Mouse (Mus musculus) cerebellum, adult 11-12 months (tissue): ENCODE results near the gene Dusp16.
"Not testable (repeated sequence)": the region's sequence is repeated elsewhere in the genome, so short reads cannot be mapped to it uniquely, and the experiment has no call there.

Experiments used
- DNase-seq: peaks from one replicate; pipeline ENCODE4 v3.0.0; 2022

The Dusp16 gene

GRCm38 (mm10) chr6:134695625-134696024 is 96.8 kb downstream of the Dusp16 start:
- DNase-seq: no peak

GRCm38 (mm10) chr6:134694988-134695387 is 97.4 kb downstream of the Dusp16 start:
- no peak for DNase-seq

DNA sequence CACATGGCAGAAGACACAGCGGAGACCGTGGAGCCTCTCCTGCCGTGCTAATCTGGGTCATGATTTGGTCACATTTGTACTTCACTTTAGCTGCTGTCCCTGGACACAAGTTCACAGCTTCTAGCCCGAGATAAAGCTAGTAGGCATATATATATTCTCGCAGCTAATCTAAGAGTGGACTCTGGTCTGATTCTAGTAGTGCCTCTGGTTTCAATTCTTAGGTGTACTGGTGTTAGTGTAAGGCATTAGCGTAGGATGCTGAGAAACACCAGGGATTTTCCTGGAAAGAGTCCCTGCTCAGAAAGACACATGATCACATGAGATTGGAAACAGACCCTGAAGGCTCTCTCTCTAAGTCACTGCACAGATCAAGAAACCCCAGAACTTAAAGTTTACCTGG is 97.9 kb downstream of the Dusp16 start:
- no peak for DNase-seq

- DNase-seq: no peak
These were observed 106.9 kb downstream of the Dusp16 start for GRCm38 (mm10) chr6:134685515-134685914.

DNA sequence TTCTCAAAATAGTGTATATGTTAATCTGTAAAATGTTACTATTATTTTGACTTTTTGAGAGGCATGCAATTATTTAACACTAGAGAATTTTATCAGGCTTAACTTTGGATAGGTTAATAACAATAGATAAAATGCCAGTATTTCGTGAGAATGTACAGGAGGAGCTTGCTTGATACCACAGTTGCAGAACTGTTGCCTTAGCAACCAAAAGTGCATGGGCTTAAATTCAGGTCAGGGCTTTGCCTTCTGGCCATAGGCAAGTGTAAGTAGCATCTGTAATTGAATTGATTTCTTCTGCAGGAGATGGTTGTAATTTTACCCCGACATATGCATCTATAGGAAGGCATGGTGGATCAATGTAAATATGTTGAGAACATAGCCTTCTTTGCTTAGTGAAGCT is 107.4 kb downstream of the Dusp16 start:
- DNase-seq: no peak

GRCm38 (mm10) chr6:134684354-134684915 is 108.0 kb downstream of the Dusp16 start:
- peak; percentile 14 for DNase-seq

GRCm38 (mm10) chr6:134679330-134679729 is 113.1 kb downstream of the Dusp16 start:
- not testable (repeated sequence) for DNase-seq

GRCm38 (mm10) chr6:134678037-134678436 is 114.4 kb downstream of the Dusp16 start:
- DNase-seq: no peak

DNA sequence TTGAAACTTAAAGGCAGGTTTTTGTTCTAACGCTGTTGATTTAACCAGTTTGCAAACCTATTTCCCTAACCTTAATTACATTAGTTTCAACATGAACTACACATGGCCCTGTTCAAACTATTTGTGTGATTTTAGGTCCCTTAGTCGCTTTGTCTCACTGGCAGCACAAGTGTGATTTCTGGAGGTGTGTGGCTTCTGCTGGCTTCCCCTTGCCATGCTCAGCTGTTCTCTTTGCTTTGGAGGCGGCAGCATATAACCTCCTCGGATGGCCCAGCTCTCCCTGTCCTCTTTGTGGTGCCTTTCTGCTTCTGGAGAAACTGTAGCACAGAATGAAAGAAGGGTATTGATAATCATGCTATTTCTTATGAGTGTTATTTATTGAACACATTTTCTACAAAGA is 114.9 kb downstream of the Dusp16 start:
- no peak for DNase-seq

DNA sequence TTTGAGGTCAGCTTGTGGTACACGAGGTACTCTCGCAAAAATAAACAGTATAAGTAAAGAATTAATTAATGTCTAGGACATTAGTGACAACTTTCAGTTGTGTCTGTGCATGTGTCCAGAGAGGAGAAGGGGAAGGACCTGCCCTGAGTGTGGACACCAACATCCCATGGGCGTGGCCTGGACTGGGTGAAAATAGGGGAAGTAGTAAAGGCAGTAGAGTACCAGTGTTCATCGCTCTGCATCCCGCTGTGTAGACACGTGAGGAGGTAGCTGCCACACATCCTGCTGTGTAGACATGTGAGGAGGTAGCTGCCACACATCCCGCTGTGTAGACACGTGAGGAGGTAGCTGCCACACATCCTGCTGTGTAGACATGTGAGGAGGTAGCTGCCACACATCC is 118.7 kb downstream of the Dusp16 start:
- not testable (repeated sequence) for DNase-seq

- no peak for DNase-seq
These were observed 121.5 kb downstream of the Dusp16 start for GRCm38 (mm10) chr6:134670881-134671411.

DNA sequence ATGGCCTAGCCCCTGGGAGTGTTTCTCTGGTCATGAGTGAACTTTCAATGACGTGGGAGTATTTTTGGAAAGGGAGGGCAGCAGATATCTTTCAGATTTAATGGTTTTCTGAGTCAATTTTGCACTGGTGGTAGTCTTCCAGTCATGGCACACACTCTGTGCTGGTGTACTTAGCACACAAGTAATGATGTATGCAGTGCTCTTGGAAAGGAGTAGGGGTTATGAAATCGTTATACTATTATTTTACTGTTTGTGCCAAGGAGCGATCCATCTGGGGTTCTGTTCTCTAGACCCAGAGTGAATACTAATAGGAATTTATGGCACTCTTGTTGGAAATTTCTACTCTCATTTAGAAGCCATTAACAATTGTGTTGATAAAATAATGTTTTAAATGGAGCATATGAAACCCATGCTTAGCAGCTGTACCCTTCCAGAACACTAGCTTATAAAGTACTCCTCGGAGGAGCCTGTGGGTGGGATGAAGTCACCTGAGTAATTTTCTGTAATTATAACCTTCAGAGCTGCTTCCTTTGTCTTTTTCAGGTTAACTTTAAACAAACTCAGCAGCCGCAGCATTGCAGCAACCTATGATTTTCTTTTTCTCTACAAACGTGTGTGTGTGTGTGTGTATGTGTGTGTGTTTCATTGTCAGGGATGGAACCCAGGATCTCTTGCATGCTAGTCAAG is 123.1 kb downstream of the Dusp16 start:
- DNase-seq: no peak

- no peak for DNase-seq
These were observed 123.9 kb downstream of the Dusp16 start for GRCm38 (mm10) chr6:134668519-134668918.

DNA sequence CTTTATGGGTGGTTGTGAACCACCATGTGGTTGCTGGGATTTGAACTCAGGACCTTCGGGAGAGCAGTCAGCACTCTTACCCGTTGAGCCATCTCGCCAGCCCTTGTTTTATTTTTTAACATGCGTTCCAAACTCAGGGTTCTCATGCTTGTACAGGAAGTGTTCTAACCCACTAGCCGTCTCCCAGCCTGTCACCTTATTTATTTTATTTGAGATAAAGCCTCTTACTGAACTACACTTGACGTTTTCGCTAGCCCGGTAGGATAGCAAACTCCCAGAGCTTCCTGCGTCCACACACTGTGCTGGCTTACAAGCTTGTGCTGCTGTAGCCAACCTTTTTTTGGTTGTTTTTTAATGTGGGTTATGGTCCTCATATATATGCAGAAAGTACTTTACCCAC is 126.6 kb downstream of the Dusp16 start:
- DNase-seq: no peak
